Mouse (Mus musculus) erythroblast, embryonic 14.5 days (primary cell): Measurements from ENCODE around the gene Dazap2.

Experiments used
- GATA1 ChIP-seq: IDR thresholded peaks from 2 replicates; pipeline ENCODE4 v1.6.1; 2012; ENCODE audit warnings: low read length, inconsistent platforms, mixed read lengths
- TAL1 ChIP-seq: IDR thresholded peaks from 3 replicates; pipeline ENCODE4 v1.6.1; 2012; ENCODE audit warnings: low read length, inconsistent platforms, mixed read lengths

DNA sequence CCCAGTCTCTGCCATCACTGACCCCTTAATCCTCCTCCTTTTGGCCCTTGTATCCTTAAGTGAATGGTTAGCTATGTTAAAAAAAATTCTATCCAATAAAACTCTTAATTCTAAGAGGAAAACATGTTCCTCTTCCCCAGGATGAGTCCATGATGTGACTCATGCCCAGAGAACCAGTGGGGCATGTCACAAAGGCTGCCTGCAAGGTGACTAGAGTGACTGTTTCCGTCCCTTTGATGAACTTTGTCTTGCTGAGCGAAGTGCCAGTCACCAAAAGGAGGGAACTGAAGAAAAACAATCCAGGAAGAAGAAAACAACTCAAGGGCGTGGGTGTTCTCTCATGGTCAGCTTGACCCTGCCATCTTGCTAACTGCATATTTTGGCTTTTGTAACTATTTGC lies 45.9 kb upstream of the Dazap2 start:
- TF ChIP-seq GATA1 (no peak), TAL1 (no peak)
